Mouse (Mus musculus): ENCODE measurements at regions not wholly inside any gene's neighbourhood (a gene's known extent, or its start where the extent isn't known, plus 50 kb on each side); places are given as distances from the start of the nearest gene placed in this dataset.
A peak's percentile ranks its signal among the peaks of the same experiment; 100 is the strongest.
"Not testable (repeated sequence)": the region's sequence is repeated elsewhere in the genome, so short reads cannot be mapped to it uniquely, and the experiment has no call there.

DNA sequence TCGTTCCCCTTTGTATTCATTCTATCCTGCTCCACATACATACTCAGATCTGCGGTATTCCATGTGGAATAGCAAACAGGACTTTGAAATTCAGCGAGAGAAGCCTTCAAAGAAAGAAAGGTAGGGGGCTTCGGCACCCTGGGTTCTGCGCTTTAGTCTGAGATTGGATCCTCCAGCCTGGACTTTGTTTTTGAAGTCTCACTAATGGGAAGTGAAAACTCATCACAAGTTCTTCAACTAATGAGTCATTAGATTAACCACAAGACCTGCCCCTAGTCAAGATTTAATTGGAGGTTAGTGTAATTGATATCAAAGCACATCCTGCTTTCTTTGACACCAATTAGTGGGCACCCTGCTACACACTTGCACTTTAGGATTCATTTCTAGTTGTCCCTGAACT, 492.5 kb upstream of the Zfp960 start:
- no peak for DNase-seq

DNA sequence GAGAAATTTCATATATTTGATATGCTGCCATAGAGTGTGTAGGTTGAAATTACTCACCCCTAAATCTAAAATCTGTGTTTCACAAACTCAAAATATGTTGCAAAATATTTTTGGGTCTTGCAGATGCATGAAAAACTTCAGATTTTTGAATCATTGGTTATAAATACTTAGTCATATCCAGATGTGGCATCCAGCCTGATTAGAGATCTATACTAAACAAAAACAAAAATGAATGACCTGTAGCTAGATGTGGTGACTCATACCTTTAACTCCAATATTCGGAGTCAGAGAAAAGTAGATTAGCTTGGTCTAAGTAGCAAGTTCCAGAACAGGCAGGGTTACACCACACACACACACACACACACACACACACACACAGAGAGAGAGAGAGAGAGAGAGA, 475.1 kb upstream of the Zfp960 start:
- no peak for DNase-seq

DNA sequence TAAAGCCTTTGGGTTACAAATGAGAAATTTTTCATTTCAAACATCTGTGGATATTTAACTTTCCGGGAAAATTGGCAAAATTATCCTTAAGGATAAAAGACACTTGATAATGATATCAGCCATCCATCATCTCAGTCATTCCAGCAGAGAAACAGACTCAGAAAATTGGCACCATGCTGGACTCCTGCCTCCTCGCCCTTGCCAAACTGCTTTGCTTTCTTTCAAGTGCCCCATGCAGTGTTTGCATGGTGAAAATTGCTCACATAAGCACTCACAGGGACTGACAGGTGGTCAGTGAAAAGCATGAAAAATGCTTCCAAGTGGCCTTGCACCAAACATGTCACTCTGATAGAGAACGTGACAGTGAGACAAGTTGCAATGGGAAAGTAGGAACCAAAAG, 464.2 kb upstream of the Zfp960 start:
- no peak for DNase-seq

DNA sequence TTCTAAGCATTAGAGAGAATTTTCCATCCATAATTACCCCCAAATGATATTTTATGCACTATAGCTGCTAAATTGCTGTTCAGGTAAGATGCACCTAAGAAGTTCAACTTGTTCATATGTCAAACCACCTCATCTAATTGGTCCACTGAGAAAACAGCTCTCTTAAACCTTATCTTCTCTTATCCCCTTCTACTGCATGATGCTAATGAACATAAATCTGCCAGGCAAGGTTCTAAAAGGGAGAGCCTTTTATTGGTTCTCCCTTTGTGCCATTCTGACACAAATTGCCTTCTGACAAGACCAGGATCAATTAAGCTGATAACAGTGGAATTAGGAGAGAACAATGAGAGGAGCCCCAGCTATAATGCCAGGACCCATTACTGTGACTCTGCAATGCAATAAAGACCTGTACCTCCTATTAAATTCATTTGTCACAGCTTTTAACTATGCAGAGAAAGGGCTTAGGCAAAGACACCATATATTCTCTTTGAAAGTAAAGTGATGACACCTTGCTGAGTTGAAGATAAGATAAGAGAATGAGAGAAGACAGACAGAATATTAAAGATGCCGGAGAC, 451.4 kb upstream of the Zfp960 start:
- no peak for DNase-seq

DNA sequence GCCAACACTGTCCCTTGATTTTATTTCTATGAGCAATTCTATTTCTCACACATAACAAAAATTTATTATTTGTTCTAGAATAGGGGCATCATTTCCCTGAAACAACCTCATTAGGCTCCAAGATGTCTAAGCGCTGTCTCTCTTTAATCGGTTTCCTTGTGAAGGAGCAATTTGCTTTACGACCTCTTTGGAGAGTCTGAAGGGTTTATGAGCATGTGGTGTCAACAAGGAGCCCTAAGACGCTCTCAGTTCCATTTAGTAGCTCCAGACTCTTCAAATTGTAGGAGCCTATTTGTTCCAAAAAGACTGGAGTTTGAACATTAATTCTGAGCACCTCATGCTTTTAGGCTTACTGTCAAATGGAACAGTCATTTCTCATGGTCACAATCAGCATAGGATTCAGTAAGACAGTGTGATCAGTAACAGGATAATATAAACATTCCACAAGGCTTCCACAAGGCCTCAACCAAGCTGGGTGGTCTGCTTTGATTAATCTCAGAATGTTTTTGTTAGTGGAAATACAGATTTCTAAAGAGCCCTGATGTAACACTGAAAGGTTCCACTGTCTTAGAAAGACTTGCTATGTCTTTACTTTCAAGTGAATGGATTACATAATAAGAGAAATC, 441.9 kb upstream of the Zfp960 start:
- DNase-seq, result no peak

DNA sequence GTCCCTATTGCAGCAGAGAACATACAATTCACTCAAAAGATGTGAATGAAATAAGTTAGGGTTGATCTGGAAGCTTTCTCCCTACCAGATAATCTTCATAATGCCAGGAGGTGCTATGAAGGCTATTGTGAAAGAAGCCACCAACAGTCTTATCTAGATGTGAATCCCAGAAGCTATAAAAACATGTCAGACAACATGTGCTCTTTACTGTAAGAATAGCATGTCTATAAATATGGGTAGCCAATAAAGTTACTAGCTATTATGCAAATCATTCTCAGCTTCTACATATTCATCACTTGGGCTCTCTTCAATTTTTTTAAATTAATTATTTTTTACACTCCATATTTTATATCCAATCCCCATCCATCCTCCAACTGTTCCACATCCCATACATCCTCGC, 434.1 kb upstream of the Zfp960 start:
- no peak for DNase-seq

DNA sequence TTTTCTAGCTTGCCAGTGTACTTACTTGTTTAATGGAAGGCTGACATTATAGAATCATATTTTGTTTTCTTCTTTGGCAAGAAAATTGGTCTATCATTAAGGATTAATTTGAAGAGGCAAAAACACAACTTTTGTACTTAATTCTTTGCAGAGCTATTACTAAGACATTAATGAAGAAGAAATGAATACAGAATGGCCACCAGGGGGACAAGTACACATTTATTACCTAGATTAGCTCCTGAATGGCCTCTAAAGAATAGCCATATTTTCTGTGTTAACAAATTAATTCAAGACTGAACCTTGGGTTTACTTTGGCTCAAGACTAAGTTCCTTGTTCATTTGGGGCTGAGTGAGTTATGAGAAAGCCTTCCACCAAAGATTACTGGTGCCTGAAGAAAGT, 430.5 kb upstream of the Zfp960 start:
- DNase-seq, result no peak

DNA sequence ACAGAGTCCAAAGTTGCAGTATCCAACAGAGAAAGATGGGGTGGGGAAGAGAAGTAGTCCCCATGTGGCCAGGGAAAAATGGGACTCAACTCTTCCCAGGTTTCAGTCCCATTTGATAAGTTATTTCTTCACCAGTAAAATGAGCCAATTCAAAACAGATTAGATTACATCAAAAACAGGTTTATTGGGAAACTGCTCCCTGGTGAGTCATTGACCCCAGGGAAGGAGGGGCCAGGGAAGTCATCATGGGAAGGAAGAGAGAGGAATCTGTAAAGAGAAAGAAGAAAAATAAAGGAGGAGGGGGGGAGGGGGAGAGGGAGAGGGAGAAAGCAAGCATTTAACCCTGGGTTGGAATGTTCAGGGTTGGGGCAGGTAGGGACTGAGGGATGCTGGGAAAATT, 426.4 kb upstream of the Zfp960 start:
- DNase-seq, result no peak

DNA sequence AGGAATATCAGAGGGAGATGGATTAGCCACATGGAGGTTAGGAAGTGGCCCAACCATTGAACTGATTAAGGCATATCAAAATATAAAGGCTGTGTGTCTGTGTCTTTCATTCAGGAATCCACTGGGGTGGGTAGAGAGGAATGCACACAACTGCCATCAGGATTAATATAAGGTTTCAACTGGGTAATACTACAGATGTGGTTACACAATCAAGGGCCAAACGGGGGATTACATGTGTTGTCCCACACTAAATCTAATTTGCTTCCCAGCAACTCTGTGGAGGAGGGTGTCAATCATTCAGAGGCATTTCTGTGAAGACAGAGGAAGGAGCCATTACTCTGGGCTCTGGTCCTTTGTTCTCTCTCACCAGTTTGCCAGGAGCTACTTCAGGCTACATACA, 416.0 kb upstream of the Zfp960 start:
- DNase-seq, result no peak

DNA sequence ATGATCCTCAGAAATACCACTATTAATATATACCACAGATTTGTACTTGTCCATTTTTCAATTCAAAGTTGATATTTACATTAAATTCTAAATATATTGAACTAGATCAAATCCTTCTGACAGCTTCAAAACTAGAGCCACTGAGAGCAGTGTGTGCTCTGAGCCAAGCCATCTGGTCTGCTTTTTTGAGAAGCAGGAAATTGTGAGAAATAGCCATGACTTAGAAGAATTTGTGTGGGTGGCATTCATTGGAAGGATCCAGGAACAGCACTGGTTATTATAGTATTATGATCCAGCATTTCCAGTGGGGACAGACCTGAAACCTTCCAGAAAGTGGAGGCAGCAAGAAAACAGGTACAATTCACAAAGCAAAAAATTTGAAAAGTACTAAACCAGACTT, 398.7 kb upstream of the Zfp960 start:
- no peak for DNase-seq

DNA sequence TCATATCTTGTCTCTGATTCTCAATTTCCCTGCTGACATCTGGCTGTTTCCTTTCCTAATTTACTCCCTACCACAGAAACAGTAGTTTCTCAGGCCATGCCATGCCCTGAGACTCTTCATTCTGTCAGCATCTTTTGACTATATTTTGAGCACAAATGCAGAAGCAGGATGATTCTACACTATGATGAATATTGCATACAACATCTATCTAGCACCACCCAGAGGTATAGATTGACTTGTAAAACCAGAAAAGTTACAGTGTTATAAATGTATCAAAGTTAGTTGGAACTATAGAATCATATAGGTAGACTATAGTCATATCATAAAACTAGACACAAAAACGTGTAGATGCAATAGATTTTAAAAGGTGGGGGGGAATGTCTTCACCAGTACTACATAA, 396.3 kb upstream of the Zfp960 start:
- no peak for DNase-seq

DNA sequence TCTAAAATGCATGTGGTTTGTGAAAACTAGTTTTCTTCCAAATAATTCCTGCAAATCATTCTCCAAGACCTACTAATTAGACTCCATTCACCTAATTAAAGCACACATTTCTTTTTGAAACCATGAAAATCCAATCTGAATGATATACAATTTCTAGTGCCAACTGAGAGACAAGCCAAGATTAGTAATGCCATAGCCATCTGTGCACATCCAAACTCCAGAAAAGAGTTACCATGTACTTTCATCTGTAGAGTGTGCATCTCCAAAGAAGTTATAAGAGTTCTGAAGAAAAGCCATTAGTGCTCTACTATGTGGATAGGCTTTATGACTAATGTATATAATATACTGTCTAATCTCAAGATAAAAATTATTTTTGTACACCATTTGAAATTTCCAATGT, 359.7 kb upstream of the Zfp960 start:
- DNase-seq, result no peak

DNA sequence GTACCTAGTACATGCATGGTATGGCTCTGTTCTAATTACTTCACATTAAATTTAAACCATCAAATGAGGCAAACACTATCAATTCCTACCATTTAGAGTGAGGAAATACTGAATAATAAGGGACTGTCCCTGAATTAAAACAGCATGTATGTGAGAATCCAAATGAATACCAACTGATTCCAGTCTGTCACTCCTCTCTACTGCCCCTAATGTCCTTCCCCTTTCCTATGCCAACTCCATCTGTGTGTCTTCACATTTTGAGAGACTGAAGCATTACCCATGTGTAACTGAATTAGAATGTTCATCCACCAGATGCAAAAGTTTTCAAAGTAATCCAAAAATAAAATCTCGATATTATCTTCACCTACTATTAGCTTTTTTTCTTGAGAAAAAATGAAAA, 358.0 kb upstream of the Zfp960 start:
- no peak for DNase-seq

DNA sequence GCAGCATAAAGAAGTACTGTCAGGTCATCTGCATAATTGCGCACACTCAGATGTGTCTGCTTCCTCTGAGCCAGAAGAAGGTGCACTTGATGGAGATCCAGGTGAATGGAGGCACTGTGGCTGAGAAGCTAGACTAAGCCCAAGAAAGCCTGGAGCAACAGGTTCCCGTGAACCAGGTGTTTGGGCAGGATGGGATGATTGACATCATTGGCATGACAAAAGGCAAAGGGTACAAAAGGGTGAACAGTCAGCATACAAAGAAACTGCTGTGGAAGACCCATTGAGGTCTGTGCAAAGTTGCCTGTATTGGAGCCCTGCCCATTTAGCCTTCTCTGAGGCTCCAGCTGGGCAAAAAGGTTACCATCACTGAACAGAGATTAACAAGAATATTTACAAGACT, 337.0 kb upstream of the Zfp960 start:
- no peak for DNase-seq

DNA sequence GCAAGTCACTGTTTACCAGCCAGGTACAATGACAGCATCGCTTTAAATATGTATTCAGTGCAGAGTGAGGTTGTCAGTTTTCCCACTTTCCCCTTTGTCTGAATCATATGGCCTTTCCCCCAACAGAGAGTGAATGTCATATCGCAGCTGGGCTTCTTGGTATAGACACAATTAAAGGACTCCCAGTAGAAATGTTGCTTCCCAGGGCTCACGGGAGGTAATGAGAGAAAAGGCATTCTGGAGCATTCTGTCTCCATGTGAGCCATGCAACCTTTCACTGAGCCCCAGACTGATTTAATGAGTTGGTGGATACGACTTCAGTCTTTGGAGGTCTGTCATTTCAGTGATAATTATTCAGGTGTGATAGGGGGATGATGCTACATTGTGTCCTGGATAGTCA, 310.8 kb upstream of the Zfp960 start:
- no peak for DNase-seq

DNA sequence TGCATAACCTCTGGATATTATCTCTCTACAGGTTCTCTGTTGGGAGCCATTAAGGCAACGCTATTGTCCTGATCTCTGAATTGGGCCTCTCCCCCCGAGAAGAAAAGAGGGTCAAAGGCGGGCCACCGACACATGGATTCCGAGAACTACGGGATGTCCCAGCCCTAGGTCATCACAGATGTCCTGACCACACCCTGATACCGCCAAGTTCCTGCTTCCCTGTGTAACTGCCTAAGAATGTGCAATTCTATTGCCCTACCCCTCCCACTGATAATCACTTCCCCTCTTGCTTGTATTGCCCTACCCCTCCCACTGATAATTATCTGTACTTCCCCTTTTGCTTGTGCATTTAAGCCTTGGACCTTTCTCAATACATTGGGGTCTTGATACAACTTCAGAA, 293.3 kb upstream of the Zfp960 start:
- not testable (repeated sequence) for DNase-seq

DNA sequence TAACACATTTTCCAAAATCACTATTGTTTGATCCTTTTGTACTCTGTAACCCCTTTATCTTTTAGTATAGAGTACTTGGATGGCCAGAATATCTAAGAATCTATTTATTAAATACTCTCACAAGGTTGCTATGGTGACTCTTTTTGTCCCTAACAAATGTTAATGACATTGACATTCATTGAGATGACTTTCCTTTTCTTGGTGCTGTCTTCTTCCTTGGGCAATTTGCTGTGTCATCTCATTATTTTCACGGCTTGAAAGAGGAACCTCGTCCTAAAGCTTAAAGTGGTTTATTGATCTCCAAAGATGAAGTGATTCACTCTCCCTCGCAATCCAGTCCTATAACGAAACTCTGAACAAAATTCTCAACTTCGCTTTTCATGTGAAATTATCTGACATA, 265.6 kb upstream of the Zfp960 start:
- DNase-seq, result no peak

DNA sequence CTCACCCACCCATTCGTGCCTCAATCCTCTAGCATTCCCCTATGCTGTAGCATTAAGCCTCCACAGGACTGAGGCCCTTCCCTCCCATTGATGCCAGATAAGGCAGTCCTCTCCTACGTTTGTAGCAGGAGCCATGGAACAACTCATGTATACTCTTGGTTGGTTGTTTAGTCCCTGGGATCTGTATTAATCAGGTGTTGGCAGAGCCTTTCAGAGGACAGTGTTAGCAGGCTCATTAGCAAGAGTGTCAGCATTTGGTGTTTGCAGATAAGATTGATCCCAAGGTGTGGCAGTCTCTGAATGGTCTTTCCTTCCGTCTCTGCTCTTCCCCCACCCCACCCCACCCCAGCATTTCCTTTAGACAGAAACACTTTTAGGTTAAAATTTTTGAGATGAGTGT, 258.9 kb upstream of the Zfp960 start:
- no peak for DNase-seq

DNA sequence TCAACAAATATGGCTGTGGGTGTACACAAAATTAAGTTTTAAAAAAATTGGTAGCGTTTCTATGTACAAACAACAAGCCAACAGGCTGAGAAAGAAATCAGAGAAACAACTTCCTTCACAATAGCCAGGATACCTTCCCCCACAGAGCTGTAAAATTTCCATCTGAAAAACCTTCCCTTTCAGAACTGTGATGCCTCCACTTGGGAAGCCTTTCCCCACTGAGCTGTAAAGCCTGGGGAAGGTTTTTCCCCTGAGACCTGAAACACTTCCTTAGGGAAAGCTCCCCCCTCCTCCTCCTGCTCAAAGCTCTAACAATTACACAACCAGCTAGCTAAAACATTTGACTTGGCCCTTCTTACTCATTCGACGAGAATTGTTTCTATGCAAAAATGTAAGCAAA, 245.5 kb upstream of the Zfp960 start:
- no peak for DNase-seq

DNA sequence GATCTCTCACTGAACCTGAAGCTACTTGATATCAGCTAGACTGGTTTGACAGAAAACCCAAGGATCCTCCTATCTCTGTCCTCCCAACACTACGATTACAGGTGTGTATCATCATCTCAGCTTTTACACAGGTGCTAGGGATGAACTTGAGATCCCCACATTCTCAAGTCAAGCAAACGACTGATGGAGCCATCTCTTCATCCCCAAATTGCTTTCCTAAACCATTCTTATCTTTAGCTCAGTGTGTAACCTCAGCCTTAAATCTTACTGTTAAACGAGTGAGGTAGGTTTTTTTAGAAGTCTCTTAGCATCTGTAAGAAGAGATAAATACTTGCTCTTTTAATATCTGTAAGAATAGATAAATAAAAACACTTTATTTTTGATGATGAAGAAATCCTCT, 242.2 kb upstream of the Zfp960 start:
- DNase-seq, result no peak

DNA sequence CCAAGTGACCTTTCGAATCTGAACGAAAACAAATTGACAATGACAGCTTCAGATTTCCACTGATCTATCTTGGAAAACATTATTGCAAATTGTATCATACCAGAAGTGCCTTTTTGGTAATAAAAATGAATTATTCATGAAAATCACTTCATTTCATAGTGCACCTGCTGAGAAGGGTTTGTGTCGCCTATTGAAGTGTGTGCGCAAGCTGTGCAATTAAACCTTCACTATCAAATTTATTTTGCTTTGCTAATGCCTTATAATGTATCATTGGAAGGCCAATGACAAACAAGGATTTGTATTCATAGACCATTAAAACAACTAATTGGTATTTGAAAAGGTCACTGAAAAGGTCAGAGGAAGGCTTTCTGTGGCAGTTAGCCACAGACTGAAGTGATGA, 224.8 kb upstream of the Zfp960 start:
- DNase-seq, result no peak

DNA sequence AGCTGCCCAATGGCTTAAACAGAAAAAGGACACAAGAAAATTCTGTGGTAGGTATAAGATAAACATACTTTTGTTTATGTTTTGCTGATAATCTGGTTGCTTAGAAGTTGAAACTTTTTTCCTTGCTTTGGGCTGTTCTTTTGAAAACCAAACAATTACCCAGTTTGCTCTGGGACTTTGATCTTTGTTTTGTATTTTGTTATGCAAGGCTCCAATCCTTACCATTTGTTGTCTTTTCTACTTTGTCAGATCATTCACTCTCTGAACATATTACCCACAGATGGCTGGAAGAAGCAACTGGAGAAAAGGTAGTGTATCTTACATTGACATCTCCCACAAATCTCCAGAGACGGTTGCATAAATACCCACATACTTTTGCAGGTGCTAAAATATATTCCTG, 203.1 kb upstream of the Zfp960 start:
- DNase-seq, result no peak

DNA sequence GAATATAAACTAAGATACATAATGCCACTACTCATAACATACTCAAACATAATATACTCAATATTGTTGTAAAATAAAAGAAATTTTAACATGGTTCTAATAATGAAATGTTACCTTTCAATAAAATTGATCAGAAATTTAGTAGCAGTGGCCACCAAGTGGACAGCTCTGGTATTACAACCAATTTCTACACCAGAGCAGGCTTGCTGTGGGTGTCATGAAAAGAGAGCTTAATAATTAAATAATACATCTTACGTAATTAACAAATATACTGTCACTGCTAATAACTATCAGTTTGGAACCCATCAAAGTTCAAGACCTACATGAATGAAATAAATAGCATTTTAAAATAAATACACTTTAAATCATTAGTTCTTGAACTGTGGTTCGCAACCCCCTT, 163.1 kb upstream of the Zfp960 start:
- DNase-seq, result peak; percentile 12 to 55

DNA sequence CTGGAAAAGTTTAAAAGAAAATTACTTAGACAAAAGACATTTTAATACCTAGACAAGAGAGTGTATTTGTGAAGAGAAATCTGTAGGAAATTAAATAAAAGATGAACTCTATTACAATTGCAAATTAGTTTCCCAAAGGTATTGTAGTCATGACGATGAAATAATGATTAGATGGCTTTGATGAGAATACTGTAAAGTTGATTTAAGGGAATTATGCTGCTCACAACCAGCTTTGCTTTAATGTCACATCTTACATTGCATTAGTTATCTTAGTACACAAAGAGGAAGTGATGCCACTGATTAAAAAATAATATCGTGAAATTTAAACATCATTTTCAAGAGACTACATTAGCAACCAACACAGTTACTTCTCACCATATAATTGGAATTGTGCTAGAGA, 145.7 kb upstream of the Zfp960 start:
- DNase-seq, result no peak

DNA sequence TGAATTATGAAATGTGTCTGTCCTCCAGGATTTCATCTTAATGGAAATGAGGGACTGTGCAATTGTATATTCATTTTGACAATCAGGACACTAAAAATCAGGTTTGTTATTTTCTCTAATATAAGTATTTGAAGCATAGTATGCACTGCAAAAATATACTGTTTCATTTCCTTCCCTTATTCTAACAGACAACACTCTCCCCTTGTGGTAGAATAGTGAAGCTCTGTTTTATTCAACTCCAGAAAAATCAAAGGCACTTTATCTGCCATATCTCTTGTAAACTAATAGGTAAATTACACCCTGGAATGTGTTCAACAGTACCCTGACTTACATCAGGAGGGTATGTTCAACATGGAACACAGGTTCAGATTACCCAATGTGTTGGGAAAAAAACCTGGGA, 137.7 kb upstream of the Zfp960 start:
- no peak for DNase-seq
